Mouse (Mus musculus) skeletal muscle tissue, adult 2 months (tissue): Measurements from ENCODE around the gene Slc35a2.
"Not testable (repeated sequence)": the region's sequence is repeated elsewhere in the genome, so short reads cannot be mapped to it uniquely, and the experiment has no call there.

ENCODE experiments used
- DNase-seq: peaks from one replicate; pipeline ENCODE4 v3.0.0-alpha.2; 2012; ENCODE audit warnings: low read depth, low spot score

Gene Slc35a2

GRCm38 (mm10) chrX:7907735-7908134 lies 23.9 kb downstream of the Slc35a2 start, which contains the start of gene Gm10491:
Gene Gm10491, minus strand, starts transcription at chrX:7907835.
- DNase-seq, result no peak

GRCm38 (mm10) chrX:7909242-7909641 lies 25.4 kb downstream of the Slc35a2 start, which contains the start of gene Gm10490:
Gene Gm10490, plus strand, starts transcription at chrX:7909542.
- not testable (repeated sequence) for DNase-seq

GRCm38 (mm10) chrX:7910473-7910872 lies 26.6 kb downstream of the Slc35a2 start:
- DNase-seq, result no peak

- not testable (repeated sequence) for DNase-seq
Measured at GRCm38 (mm10) chrX:7915669-7916068, 31.8 kb downstream of the Slc35a2 start.

GRCm38 (mm10) chrX:7917960-7918359 lies 34.1 kb downstream of the Slc35a2 start:
- not testable (repeated sequence) for DNase-seq

- DNase-seq, result no peak
Measured at GRCm38 (mm10) chrX:7919601-7920383, 36.0 kb downstream of the Slc35a2 start, which contains the start of gene Pcsk1n. Gene Pcsk1n, plus strand, starts transcription at chrX:7919822.

- DNase-seq, result no peak
Measured at GRCm38 (mm10) chrX:7922032-7922431, 38.2 kb downstream of the Slc35a2 start.

GRCm38 (mm10) chrX:7926266-7926665 lies 42.4 kb downstream of the Slc35a2 start:
- DNase-seq, result no peak

GRCm38 (mm10) chrX:7927116-7927515 lies 43.3 kb downstream of the Slc35a2 start:
- DNase-seq, result no peak

- no peak for DNase-seq
Measured at GRCm38 (mm10) chrX:7928270-7928790, 44.5 kb downstream of the Slc35a2 start, which contains the start of gene Eras. Gene Eras, minus strand, starts transcription at chrX:7928607.

- no peak for DNase-seq
Measured at GRCm38 (mm10) chrX:7936874-7937273, 53.0 kb downstream of the Slc35a2 start.

- no peak for DNase-seq
Measured at GRCm38 (mm10) chrX:7937667-7938066, 53.8 kb downstream of the Slc35a2 start.
